Mouse (Mus musculus): ENCODE results near the gene Ciao1.

- no peak for TF ChIP-seq TCF12 (IDR thresholded peaks at IDR 0.05; ENCODE audit: low read depth, low read length)
- no peak for TF ChIP-seq POLR2AphosphoS5 (IDR thresholded peaks at IDR 0.05; ENCODE audit: borderline replicate concordance, low read depth, low read length)
- no peak for TF ChIP-seq EP300 (IDR thresholded peaks at IDR 0.05; ENCODE audit: low read depth in 1 of 2, low read length in 2 of 2)
These were observed 4.4 kb upstream of the Ciao1 start for GRCm38 (mm10) chr2:127251880-127252527.
